Mouse (Mus musculus) CD4-positive, CD25-positive, alpha-beta regulatory T cell, adult 2 months (primary cell): ENCODE data around the gene Mdn1.

Experiments used
- DNase-seq: peaks from one replicate; pipeline ENCODE4 v3.0.0-alpha.2; 2012; ENCODE audit warnings: low read depth, low spot score

Mdn1 gene

GRCm38 (mm10) chr4:32656918-32657662 lies at the start of gene Mdn1:
Gene Mdn1 (plus strand): TSS chr4:32657119.
- DNase-seq: peak; percentile 97

GRCm38 (mm10) chr4:32615034-32615881 lies 41.7 kb upstream of the Mdn1 start, which contains the start of gene Casp8ap2:
Gene Casp8ap2 (plus strand): TSS chr4:32615451.
- DNase-seq: peak; percentile 99

GRCm38 (mm10) chr4:32621637-32622036 lies 35.3 kb upstream of the Mdn1 start:
- no peak for DNase-seq

GRCm38 (mm10) chr4:32651669-32652068 lies 5.2 kb upstream of the Mdn1 start:
- DNase-seq: peak; percentile 6

- DNase-seq: peak; percentile 35
Observed at GRCm38 (mm10) chr4:32656146-32656904, 594 bp upstream of the Mdn1 start.

GRCm38 (mm10) chr4:32665843-32666242 lies 8.9 kb downstream of the Mdn1 start:
- no peak for DNase-seq

GRCm38 (mm10) chr4:32668291-32668690 lies 11.4 kb downstream of the Mdn1 start:
- DNase-seq: peak; percentile 41

- peak; percentile 16 for DNase-seq
Observed at GRCm38 (mm10) chr4:32669825-32670224, 12.9 kb downstream of the Mdn1 start.

- no peak for DNase-seq
Observed at GRCm38 (mm10) chr4:32674025-32674424, 17.1 kb downstream of the Mdn1 start.

- DNase-seq: no peak
Observed at GRCm38 (mm10) chr4:32677471-32677870, 20.6 kb downstream of the Mdn1 start.

GRCm38 (mm10) chr4:32680843-32681242 lies 23.9 kb downstream of the Mdn1 start:
- DNase-seq: peak; percentile 18

GRCm38 (mm10) chr4:32682471-32682870 lies 25.6 kb downstream of the Mdn1 start:
- no peak for DNase-seq

GRCm38 (mm10) chr4:32683061-32683582 lies 26.2 kb downstream of the Mdn1 start:
- no peak for DNase-seq

GRCm38 (mm10) chr4:32717733-32718132 lies 60.8 kb downstream of the Mdn1 start:
- no peak for DNase-seq

GRCm38 (mm10) chr4:32745394-32745793 lies 88.5 kb downstream of the Mdn1 start:
- DNase-seq: no peak

- DNase-seq: peak; percentile 60
Observed at GRCm38 (mm10) chr4:32748396-32748795, 91.5 kb downstream of the Mdn1 start.

- DNase-seq: no peak
Observed at GRCm38 (mm10) chr4:32750711-32751110, 93.8 kb downstream of the Mdn1 start.

- no peak for DNase-seq
Observed at GRCm38 (mm10) chr4:32757430-32757829, 100.5 kb downstream of the Mdn1 start.

GRCm38 (mm10) chr4:32767471-32767870 lies 110.6 kb downstream of the Mdn1 start:
- DNase-seq: no peak

GRCm38 (mm10) chr4:32768046-32768445 lies 111.1 kb downstream of the Mdn1 start:
- DNase-seq: peak; percentile 60

GRCm38 (mm10) chr4:32770284-32770810 lies 113.4 kb downstream of the Mdn1 start:
- DNase-seq: no peak
